21 mouse cellular contexts compared by ENCODE assay signal in genomic region chr16:18583673-18584357, GRCm38 (mm10). TPM values are rescaled to one million over a fixed set of nuclear protein-coding genes. Genes with fewer than 3 reads are reported as not detected.
A peak's percentile ranks its signal among the peaks of the same experiment; 100 is the strongest.
DNase-seq lines count a peak whose midpoint lies in the region; ATAC-seq and TF ChIP-seq lines count a peak whose summit lies in the region.
"Had no signal": no experiment of that assay in that cellular context is flagged by ENCODE, and none has a peak within 500 bp of the region (broad histone marks: within the 10 kb centered on the region; RNA-seq: fewer than 3 reads in every experiment).

No protein-coding gene starts in this region.

- TF ChIP-seq CTCF in lung, postnatal 0 days (IDR thresholded peaks at IDR 0.05), result no peak

- H3K27ac ChIP-seq in hindbrain, embryonic 11.5 days (ENCODE audit: low read depth, low read length), result no peak overlapping the region
- no peak overlapping the region for H3K27ac ChIP-seq in hindbrain, embryonic 14.5 days
- no peak overlapping the region for H3K27ac ChIP-seq in lung, postnatal 0 days (ENCODE audit: low read length)
- H3K27ac ChIP-seq in embryonic facial prominence, embryonic 13.5 days, result no peak overlapping the region
- H3K27ac ChIP-seq in limb, embryonic 15.5 days, result no peak overlapping the region
- H3K27ac ChIP-seq: heart, adult 2 months; heart, embryonic 13.5 days; layer of hippocampus, adult 2 months; liver, embryonic 14.5 days; stomach, postnatal 0 days had no signal

- no peak for ATAC-seq in hindbrain, embryonic 11.5 days (ENCODE audit: low FRiP score)
- no peak for ATAC-seq in hindbrain, embryonic 14.5 days (ENCODE audit: low FRiP score)
- ATAC-seq in lung, postnatal 0 days, result no peak
- no peak for ATAC-seq in embryonic facial prominence, embryonic 13.5 days (ENCODE audit: insufficient number of reproducible peaks, insufficient read depth, low FRiP score, low TSS enrichment, low read depth)
- ATAC-seq in limb, embryonic 15.5 days (ENCODE audit: insufficient number of reproducible peaks, low FRiP score, low TSS enrichment, low read depth), result no peak
- ATAC-seq: forebrain, postnatal 0 days; intestine, postnatal 0 days had no signal

- no peaks in the 10 kb centered on the region for H3K9me3 ChIP-seq in hindbrain, embryonic 11.5 days (ENCODE audit: control insufficient read depth, low read length)
- no peaks in the 10 kb centered on the region for H3K9me3 ChIP-seq in hindbrain, embryonic 14.5 days (ENCODE audit: control insufficient read depth, low read length)
- H3K9me3 ChIP-seq in lung, postnatal 0 days (ENCODE audit: low read length), result no peaks in the 10 kb centered on the region
- no peaks in the 10 kb centered on the region for H3K9me3 ChIP-seq in embryonic facial prominence, embryonic 13.5 days
- no peaks in the 10 kb centered on the region for H3K9me3 ChIP-seq in limb, embryonic 15.5 days
- H3K9me3 ChIP-seq: heart, embryonic 13.5 days had no signal

- no peak for TF ChIP-seq EP300 in lung, postnatal 0 days (IDR thresholded peaks at IDR 0.05)

- H3K4me3 ChIP-seq in hindbrain, embryonic 11.5 days (ENCODE audit: low read depth, low read length), result no peak overlapping the region
- no peak overlapping the region for H3K4me3 ChIP-seq in hindbrain, embryonic 14.5 days (replicated peaks; ENCODE audit: low read length)
- no peak overlapping the region for H3K4me3 ChIP-seq in lung, postnatal 0 days (ENCODE audit: low read depth, low read length)
- H3K4me3 ChIP-seq in embryonic facial prominence, embryonic 13.5 days, result peak overlapping the region; percentile 10; the same call in 1 of the 2 replicates
- peak overlapping the region; percentile 51; the same call in 1 of the 2 replicates for H3K4me3 ChIP-seq in limb, embryonic 15.5 days
- H3K4me3 ChIP-seq: heart, adult 2 months; layer of hippocampus, adult 2 months had no signal

- no peaks in the 10 kb centered on the region for H3K36me3 ChIP-seq in hindbrain, embryonic 11.5 days (ENCODE audit: control insufficient read depth, insufficient read depth, low read length)
- no peaks in the 10 kb centered on the region for H3K36me3 ChIP-seq in hindbrain, embryonic 14.5 days (replicated peaks; ENCODE audit: control insufficient read depth, insufficient read depth)
- H3K36me3 ChIP-seq in lung, postnatal 0 days (ENCODE audit: insufficient read depth, low read length), result no peaks in the 10 kb centered on the region
- no peaks in the 10 kb centered on the region for H3K36me3 ChIP-seq in embryonic facial prominence, embryonic 13.5 days
- no peaks in the 10 kb centered on the region for H3K36me3 ChIP-seq in limb, embryonic 15.5 days
- H3K36me3 ChIP-seq: heart, embryonic 13.5 days had no signal

- no peak overlapping the region for H3K9ac ChIP-seq in hindbrain, embryonic 11.5 days (ENCODE audit: low read depth, low read length)
- no peak overlapping the region for H3K9ac ChIP-seq in hindbrain, embryonic 14.5 days
- H3K9ac ChIP-seq in lung, postnatal 0 days (replicated peaks; ENCODE audit: low read depth), result no peak overlapping the region
- no peak overlapping the region for H3K9ac ChIP-seq in embryonic facial prominence, embryonic 13.5 days
- H3K9ac ChIP-seq in limb, embryonic 15.5 days, result no peak overlapping the region
- H3K9ac ChIP-seq: forebrain, postnatal 0 days; heart, embryonic 13.5 days; liver, embryonic 14.5 days had no signal

- H3K27me3 ChIP-seq in hindbrain, embryonic 11.5 days (ENCODE audit: control insufficient read depth, insufficient read depth, low read length), result peaks cover 93% of the 10 kb centered on the region
- peaks cover 91% of the 10 kb centered on the region for H3K27me3 ChIP-seq in hindbrain, embryonic 14.5 days (ENCODE audit: control insufficient read depth, insufficient read depth, low read length)
- H3K27me3 ChIP-seq in lung, postnatal 0 days (replicated peaks; ENCODE audit: insufficient read depth, low read length), result peaks cover 80% of the 10 kb centered on the region
- H3K27me3 ChIP-seq in embryonic facial prominence, embryonic 13.5 days, result peaks cover 97% of the 10 kb centered on the region
- H3K27me3 ChIP-seq in limb, embryonic 15.5 days, result peaks cover 97% of the 10 kb centered on the region

- peak; percentile 36 for DNase-seq in hindbrain, embryonic 11.5 days (ENCODE audit: low spot score)
- DNase-seq in hindbrain, embryonic 14.5 days (ENCODE audit: low spot score), result no peak
- DNase-seq in lung, postnatal 0 days (ENCODE audit: low spot score), result no peak
- DNase-seq in lung, postnatal 4 days, result no peak
- no peak for DNase-seq in urinary bladder, adult 18-20 months (ENCODE audit: low spot score in 2 of 2)
- DNase-seq: adrenal gland, postnatal 36 days; cerebellum, postnatal 10 days; forebrain, postnatal 0 days; gastrocnemius, postnatal 25 days; heart, adult 2 months; kidney, postnatal 25 days; lung, postnatal 36 days; right cerebral cortex, postnatal 14 days; thymus, adult 2 months had no signal

- H3K4me1 ChIP-seq in hindbrain, embryonic 11.5 days (replicated peaks; ENCODE audit: control insufficient read depth, insufficient read depth, low read length), result peaks cover 9% of the 10 kb centered on the region
- H3K4me1 ChIP-seq in hindbrain, embryonic 14.5 days (replicated peaks; ENCODE audit: control insufficient read depth, insufficient read depth, low read length), result peaks cover 20% of the 10 kb centered on the region
- H3K4me1 ChIP-seq in lung, postnatal 0 days (ENCODE audit: insufficient read depth, low read depth, low read length), result peaks cover 13% of the 10 kb centered on the region
- H3K4me1 ChIP-seq in embryonic facial prominence, embryonic 13.5 days, result peaks cover 41% of the 10 kb centered on the region
- H3K4me1 ChIP-seq in limb, embryonic 15.5 days, result peaks cover 51% of the 10 kb centered on the region

- WGBS in hindbrain, embryonic 11.5 days, result 9% methylated on average over 10 of the region's 10 CpGs
- WGBS in hindbrain, embryonic 14.5 days, result 10% methylated on average over 10 of the region's 10 CpGs
- 66% methylated on average over 10 of the region's 10 CpGs for WGBS in lung, postnatal 0 days
- 21% methylated on average over 10 of the region's 10 CpGs for WGBS in embryonic facial prominence, embryonic 13.5 days
- WGBS in limb, embryonic 15.5 days, result 48% methylated on average over 10 of the region's 10 CpGs

- 0 out of 2 replicates have a peak overlapping the region, but pooled peaks have one; percentile 7 for H3K4me2 ChIP-seq in hindbrain, embryonic 11.5 days (replicated peaks; ENCODE audit: low read depth, low read length)
- no peak overlapping the region for H3K4me2 ChIP-seq in hindbrain, embryonic 14.5 days (replicated peaks)
- peak overlapping the region; percentile 83; the same call in 1 of the 2 replicates for H3K4me2 ChIP-seq in lung, postnatal 0 days (replicated peaks; ENCODE audit: low read depth, low read length)
- peak overlapping the region; percentile 82 for H3K4me2 ChIP-seq in embryonic facial prominence, embryonic 13.5 days
- H3K4me2 ChIP-seq in limb, embryonic 15.5 days, result no peak overlapping the region
- H3K4me2 ChIP-seq: heart, embryonic 13.5 days had no signal

RNA-seq across cellular contexts. Expression of gene Tbx1, which starts 6.7 kb away (rescaled TPM):
- polyA plus RNA-seq in hindbrain, embryonic 11.5 days (2014; fragmentation: Nextera tagmentation; extraction: Ambion mirVana), result 6.4 and 7.4 TPM in 2 replicates
- 0.94 and 1.2 TPM in 2 replicates for polyA plus RNA-seq in hindbrain, embryonic 14.5 days (2014; fragmentation: Nextera tagmentation; extraction: Ambion mirVana)
- 7.6 and 7.8 TPM in 2 replicates for polyA plus RNA-seq in lung, postnatal 0 days (2015; fragmentation: Nextera tagmentation; extraction: Ambion mirVana)
- polyA plus RNA-seq in embryonic facial prominence, embryonic 13.5 days (2015; fragmentation: Nextera tagmentation; extraction: Ambion mirVana), result 7.9 and 8.3 TPM in 2 replicates
- 6.0 and 6.4 TPM in 2 replicates for polyA plus RNA-seq in limb, embryonic 15.5 days (2015; fragmentation: Nextera tagmentation; extraction: Ambion mirVana)

RNA-seq across cellular contexts. Expression of gene Gp1bb, which starts 38.4 kb away (rescaled TPM):
- 8.9 and 9.5 TPM in 2 replicates for polyA plus RNA-seq in hindbrain, embryonic 11.5 days (2014; fragmentation: Nextera tagmentation; extraction: Ambion mirVana)
- 13.7 and 16.7 TPM in 2 replicates for polyA plus RNA-seq in hindbrain, embryonic 14.5 days (2014; fragmentation: Nextera tagmentation; extraction: Ambion mirVana)
- polyA plus RNA-seq in lung, postnatal 0 days (2015; fragmentation: Nextera tagmentation; extraction: Ambion mirVana), result 7.9 and 8.8 TPM in 2 replicates
- 2.2 and 3.2 TPM in 2 replicates for polyA plus RNA-seq in embryonic facial prominence, embryonic 13.5 days (2015; fragmentation: Nextera tagmentation; extraction: Ambion mirVana)
- 3.0 and 3.4 TPM in 2 replicates for polyA plus RNA-seq in limb, embryonic 15.5 days (2015; fragmentation: Nextera tagmentation; extraction: Ambion mirVana)

RNA-seq across cellular contexts. Expression of gene Gm49601, which starts 42.4 kb away (rescaled TPM):
- 3.9 and 6.0 TPM in 2 replicates for polyA plus RNA-seq in hindbrain, embryonic 11.5 days (2014; fragmentation: Nextera tagmentation; extraction: Ambion mirVana)
- 6.9 and 10.1 TPM in 2 replicates for polyA plus RNA-seq in hindbrain, embryonic 14.5 days (2014; fragmentation: Nextera tagmentation; extraction: Ambion mirVana)
- polyA plus RNA-seq in lung, postnatal 0 days (2015; fragmentation: Nextera tagmentation; extraction: Ambion mirVana), result 2.2 and 3.1 TPM in 2 replicates
- polyA plus RNA-seq in embryonic facial prominence, embryonic 13.5 days (2015; fragmentation: Nextera tagmentation; extraction: Ambion mirVana), result 4.5 and 7.4 TPM in 2 replicates
- 5.5 and 6.9 TPM in 2 replicates for polyA plus RNA-seq in limb, embryonic 15.5 days (2015; fragmentation: Nextera tagmentation; extraction: Ambion mirVana)

RNA-seq across cellular contexts. Expression of gene Sept5, which starts 45.9 kb away (rescaled TPM):
- polyA plus RNA-seq in hindbrain, embryonic 11.5 days (2014; fragmentation: Nextera tagmentation; extraction: Ambion mirVana), result 63.4 and 64.4 TPM in 2 replicates
- 192 and 218 TPM in 2 replicates for polyA plus RNA-seq in hindbrain, embryonic 14.5 days (2014; fragmentation: Nextera tagmentation; extraction: Ambion mirVana)
- 8.5 and 9.6 TPM in 2 replicates for polyA plus RNA-seq in lung, postnatal 0 days (2015; fragmentation: Nextera tagmentation; extraction: Ambion mirVana)
- 39.7 and 45.9 TPM in 2 replicates for polyA plus RNA-seq in embryonic facial prominence, embryonic 13.5 days (2015; fragmentation: Nextera tagmentation; extraction: Ambion mirVana)
- 59.4 and 62.8 TPM in 2 replicates for polyA plus RNA-seq in limb, embryonic 15.5 days (2015; fragmentation: Nextera tagmentation; extraction: Ambion mirVana)

Comparison
In these comparisons a context has a peak if more than half of its experiments do, and no peak if none do; other contexts are left out.
1. H3K4me2 ChIP-seq: peak in hindbrain, embryonic 11.5 days (single experiment), lung, postnatal 0 days (single experiment) and embryonic facial prominence, embryonic 13.5 days (single experiment); none in hindbrain, embryonic 14.5 days (single experiment) and limb, embryonic 15.5 days (single experiment).
2. H3K4me3 ChIP-seq: peak in embryonic facial prominence, embryonic 13.5 days (single experiment) and limb, embryonic 15.5 days (single experiment); none in hindbrain, embryonic 11.5 days (single experiment), hindbrain, embryonic 14.5 days (single experiment) and lung, postnatal 0 days (single experiment).